Mouse (Mus musculus) erythroblast, adult 5-6 weeks (primary cell): ENCODE results near the gene Pcdh20. TPM values are rescaled to one million over a fixed set of nuclear protein-coding genes. Genes with fewer than 3 reads are reported as not detected.

Experiments used
- ATAC-seq: replicated peaks from 2 replicates; pipeline ENCODE4 v1.8.0; 2016; ENCODE audit warnings: moderate number of reproducible peaks, mild to moderate bottlenecking, moderate TSS enrichment, inconsistent platforms; ENCODE audit not compliant: poor library complexity, low FRiP score, severe bottlenecking
- total RNA-seq, 2 experiments: library from RNA; stranded (forward) in 1 of 2; stranded (reverse) in 1 of 2; fragments of 150-400 nt in 1 of 2; fragments of 200-764, 138-1000 nt in 1 of 2; gene quantifications; 2 replicates each; pipeline versions ENCODE4 v1.2.3 to v1.2.4; 2015 to 2017; ENCODE audit warnings: low replicate concordance in 2 of 2

Pcdh20 gene
- total RNA-seq (2015; ENCODE audit: low replicate concordance) = not detected in 2 replicates
- total RNA-seq (2017; ENCODE audit: low replicate concordance) = not detected in 2 replicates

DNA sequence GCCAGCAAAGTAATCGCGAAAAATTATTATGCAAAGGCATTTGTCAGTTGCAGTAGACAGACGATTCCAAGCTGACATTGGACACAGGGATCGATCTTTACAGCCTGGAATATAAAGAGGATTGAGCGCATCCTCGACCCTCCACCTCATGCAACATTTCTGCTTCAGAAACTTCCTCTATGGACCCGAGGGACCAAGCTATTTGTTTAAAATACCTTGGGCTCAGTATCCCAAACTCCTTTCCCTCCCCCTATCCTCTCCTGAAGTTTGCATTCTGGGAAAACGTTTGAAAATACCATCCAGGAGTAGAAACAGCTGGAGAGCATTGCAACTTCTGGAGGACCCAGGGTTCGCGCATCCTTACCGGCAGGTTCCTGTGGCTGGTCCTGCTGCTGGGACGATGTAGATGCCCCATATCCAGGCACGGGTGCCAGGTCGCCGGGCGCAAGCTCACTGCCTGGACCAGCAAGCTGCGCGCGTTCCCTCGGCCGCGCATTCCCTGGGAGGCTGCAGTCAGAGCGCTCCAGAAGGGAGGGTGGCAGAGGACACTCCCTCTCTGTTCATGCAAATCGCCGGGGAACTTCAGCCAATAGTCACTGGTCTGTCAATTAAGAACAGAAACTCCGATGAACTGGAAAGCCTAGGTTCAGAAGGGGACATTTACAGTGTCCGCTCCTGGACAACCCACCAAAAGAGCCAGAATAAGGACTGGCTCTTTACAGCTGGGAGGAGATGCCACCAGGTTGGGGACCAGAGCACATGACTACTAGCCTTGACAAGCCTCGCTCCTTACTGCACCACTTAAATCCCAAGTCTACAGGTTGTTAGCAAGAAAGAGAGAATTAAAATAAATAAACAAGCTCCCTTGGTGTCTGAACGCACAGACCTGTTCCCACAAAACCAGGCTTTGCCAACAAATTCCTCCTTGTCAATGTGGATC lies at the start of gene Pcdh20:
TSS of gene Pcdh20 (minus strand) at position 902 of the 940 bp plus-strand sequence.
- no peak for ATAC-seq

DNA sequence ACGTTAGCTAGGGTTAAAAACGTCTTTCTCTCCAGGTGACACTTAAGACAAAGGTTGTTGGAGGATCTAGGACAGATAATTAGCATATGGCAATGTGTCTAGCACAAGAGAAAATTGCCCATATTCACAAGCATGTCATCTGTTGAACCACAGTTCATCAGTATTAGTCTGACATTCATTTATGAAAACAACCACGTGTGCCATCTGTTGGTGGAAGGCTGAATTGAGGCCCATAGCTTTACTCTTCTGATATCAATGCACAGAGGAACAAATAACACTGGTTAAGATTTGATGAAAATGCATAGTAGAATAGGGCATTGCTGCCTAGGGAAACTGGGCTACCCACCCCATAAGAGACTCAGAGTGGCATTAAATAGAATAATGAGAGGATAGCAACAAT lies 8.7 kb upstream of the Pcdh20 start:
- ATAC-seq = no peak

DNA sequence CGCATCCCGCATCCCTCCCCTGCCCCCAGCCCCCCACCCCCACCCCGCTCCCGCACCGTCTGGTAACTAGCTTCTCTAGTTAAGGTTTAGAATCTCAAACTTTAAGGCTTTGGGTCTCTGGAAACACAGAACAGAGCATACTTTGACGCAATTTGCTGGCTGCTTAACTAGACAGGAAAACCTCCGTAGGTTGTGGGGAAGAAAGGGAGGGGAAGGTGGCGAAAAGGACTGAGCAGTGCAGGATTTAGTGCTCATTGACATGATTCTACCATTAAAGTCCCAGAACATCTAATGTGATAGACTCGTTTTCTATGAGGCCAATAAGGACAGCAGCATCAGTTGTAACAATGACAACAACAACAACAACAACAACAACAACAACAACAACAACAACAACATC lies 1.2 kb downstream of the Pcdh20 start:
- ATAC-seq = no peak

DNA sequence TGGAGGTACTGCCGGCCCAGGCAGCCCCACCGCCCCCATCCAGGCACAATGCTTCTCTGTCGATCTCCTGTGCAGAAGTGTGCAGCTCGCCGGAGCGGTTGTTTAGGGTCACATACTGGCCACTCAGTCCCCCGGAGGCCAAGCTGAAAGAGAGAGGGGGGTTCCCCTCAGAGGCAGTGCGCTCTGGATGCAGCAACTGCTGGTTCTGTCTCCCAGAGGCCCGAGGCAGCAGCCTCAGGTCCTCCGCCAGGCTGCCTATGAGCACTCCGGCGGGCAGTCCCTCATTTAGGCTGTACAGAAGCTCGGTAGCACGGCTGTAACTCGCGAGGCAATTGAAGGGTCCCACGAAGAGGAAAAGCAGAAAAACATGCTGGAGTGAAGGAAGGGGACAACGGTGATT lies 1.8 kb downstream of the Pcdh20 start:
- no peak for ATAC-seq

DNA sequence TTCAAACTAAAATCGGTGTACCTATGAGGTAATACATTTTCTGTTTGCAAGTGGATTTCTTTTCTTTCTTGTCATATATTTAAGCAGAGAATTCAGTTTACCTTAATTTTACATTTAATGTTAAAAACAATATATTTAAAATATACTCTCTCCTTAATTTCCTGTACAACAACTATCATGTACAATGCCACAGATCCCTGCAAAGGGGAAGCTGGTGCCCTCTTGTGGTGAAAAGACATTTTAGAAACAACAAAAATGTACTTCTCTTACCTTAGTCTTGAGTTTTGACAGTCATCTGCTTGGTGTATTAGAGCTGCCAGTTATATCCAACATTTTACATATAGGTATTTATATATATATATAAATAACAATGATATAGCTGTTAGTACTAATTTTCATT lies 4.8 kb downstream of the Pcdh20 start:
- ATAC-seq = no peak

DNA sequence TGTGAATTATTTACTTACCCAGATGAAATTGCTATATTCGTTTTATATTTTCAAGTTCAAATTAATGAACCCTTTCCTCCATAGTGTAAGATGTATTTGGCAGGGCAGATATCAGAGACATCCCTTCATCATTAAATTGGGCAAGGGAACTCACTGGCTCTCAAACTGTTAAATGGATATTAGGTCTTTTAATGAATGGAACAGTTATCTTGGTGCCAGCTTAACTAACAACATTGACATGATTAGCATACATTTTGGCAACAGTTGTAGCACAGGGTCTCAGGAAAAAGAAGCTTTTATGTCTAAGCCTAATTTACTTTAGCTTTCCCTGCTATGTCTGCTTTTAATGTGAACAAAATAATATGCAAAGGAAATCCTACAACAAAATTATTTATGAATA lies 6.8 kb downstream of the Pcdh20 start:
- no peak for ATAC-seq

DNA sequence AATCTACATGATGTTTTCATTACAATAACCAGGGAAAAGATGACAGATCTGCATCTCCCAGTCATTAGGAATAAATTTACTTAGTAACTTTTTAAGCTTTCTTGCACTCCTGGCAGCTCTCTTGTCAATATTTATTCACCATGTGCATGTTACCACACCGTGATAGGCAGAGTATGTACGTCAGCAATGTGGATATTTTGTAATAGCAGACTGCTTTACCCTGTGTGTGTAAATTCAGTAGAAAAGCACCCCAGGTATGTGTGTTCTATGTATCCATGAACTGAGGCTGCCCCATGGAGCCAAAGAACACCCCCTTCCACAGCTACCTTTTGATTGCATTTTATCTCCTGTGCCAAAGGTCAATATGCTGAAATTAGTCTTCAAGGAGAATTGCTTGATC lies 7.8 kb downstream of the Pcdh20 start:
- no peak for ATAC-seq

DNA sequence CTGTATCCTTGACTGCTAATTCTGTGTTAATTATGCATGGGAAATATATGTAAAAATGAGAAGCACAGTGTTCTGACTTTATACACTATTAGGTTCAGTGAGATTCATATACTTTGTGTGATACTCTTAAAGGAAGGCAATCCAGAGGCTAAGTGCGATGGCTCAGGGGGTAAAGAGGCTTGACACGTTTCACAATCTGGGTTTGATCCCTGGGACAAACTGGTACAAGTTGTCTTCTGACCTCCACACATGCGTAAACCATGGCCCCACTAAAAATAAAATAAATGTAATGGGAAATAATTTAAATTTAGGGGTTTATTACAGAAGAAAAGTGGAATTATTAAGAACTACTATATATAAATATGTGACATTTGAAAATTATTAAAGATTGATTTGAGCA lies 8.3 kb downstream of the Pcdh20 start:
- no peak for ATAC-seq

DNA sequence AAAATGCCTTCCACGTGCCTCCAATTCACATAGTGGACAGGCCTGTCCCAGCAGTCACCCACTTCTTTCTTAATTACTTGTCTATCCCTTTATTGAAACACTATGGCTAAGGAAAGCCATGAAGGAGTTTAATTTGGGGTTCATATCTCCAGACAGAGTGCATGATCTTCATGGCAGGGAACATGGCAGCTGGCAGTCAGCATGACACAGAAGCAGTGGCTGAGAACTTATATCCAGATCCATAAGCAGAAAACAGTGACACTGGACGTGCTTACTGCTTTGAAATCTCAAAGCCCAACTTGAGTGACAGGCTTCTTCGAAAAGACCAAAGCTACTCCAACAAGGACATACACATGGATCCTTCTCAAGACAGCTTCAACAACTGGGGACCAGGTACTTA lies 10.5 kb downstream of the Pcdh20 start:
- no peak for ATAC-seq

DNA sequence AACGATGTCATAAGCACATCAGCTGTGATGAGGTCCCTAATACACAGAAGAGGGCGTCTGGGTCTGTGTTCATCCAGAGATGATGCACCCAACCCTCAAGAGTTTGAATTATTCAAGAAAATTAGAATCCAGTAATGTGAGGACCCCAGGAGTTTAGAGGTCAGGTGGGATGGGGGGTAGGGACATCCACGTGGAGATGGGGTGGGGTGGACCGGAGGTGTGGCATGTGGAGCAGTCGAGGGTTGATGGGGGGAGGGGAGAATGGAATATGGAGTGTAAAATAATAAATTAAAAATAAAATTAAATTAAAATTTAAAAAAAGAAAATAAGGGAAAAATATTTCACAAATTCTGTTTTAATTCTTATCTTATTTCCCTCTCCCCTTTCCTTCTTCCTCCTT lies 27.9 kb downstream of the Pcdh20 start:
- ATAC-seq = no peak

DNA sequence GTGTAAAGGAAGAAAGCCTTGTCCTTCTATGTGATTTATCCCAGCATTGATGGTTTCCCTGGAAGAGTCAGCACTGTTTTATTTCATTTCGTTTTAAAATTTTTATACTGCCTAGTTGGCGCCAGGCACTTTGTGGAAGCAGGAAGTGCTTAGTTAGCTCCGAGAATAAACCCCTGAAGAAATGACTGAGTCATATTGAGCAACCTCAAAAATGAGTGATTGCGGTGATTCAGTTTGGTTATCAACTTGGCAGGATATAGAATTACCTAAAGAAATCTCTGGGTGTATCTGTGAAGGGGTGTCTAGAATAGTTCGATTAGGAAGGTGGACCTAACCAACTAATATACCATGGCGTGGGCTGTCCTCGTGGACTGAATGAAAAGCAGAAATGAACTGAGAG lies 41.8 kb downstream of the Pcdh20 start:
- no peak for ATAC-seq

DNA sequence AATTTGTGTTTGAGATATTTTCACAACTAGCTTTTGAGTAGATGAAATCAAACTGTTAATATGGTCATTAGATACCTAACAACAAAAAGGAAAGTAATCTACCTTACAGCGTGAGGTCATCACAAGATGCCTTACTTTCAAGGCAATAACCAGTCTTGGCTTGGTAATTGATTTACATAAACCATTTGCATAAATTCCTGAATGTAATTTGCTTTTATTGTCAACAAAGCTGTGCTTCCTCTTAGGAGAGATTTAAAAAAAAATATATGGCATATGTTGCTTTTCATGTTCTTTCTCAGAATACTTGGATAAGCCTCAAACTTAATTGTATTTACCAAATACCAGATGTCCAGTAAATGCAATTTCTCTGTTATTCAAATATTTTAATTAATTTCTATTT lies 43.8 kb downstream of the Pcdh20 start:
- ATAC-seq = no peak
